Mouse (Mus musculus): Measurements from ENCODE around the gene Gm45837.

The Gm45837 gene

GRCm38 (mm10) chr7:101410267-101410936 is at the start of gene Gm45837:
Gene Gm45837, plus strand, starts transcription at chr7:101410886.
- no peak for DNase-seq (ENCODE audit: low read depth)

GRCm38 (mm10) chr7:101361021-101361420 is 49.7 kb upstream of the Gm45837 start:
- DNase-seq (ENCODE audit: low read depth), result no peak

GRCm38 (mm10) chr7:101361767-101362166 is 48.9 kb upstream of the Gm45837 start:
- no peak for DNase-seq (ENCODE audit: low read depth)

GRCm38 (mm10) chr7:101362791-101363191 is 47.9 kb upstream of the Gm45837 start:
- no peak for DNase-seq (ENCODE audit: low read depth)

GRCm38 (mm10) chr7:101363914-101364313 is 46.8 kb upstream of the Gm45837 start:
- no peak for DNase-seq (ENCODE audit: low read depth)

GRCm38 (mm10) chr7:101367901-101368852 is 42.5 kb upstream of the Gm45837 start:
- peak; percentile 56 for DNase-seq (ENCODE audit: low read depth)

GRCm38 (mm10) chr7:101369666-101370065 is 41.0 kb upstream of the Gm45837 start:
- no peak for DNase-seq (ENCODE audit: low read depth)

GRCm38 (mm10) chr7:101373082-101373481 is 37.6 kb upstream of the Gm45837 start:
- no peak for DNase-seq (ENCODE audit: low read depth)

- peak; percentile 81 for DNase-seq (ENCODE audit: low read depth)
These were observed 36.5 kb upstream of the Gm45837 start for GRCm38 (mm10) chr7:101374155-101374554.

GRCm38 (mm10) chr7:101376701-101377340 is 33.9 kb upstream of the Gm45837 start:
- DNase-seq (ENCODE audit: low read depth), result no peak

GRCm38 (mm10) chr7:101377741-101378262 is 32.9 kb upstream of the Gm45837 start:
- peak; percentile 94 for DNase-seq (ENCODE audit: low read depth)

GRCm38 (mm10) chr7:101378285-101378684 is 32.4 kb upstream of the Gm45837 start:
- DNase-seq (ENCODE audit: low read depth), result no peak

GRCm38 (mm10) chr7:101378796-101379465 is 31.8 kb upstream of the Gm45837 start:
- DNase-seq (ENCODE audit: low read depth), result no peak

- no peak for DNase-seq (ENCODE audit: low read depth)
These were observed 31.0 kb upstream of the Gm45837 start for GRCm38 (mm10) chr7:101379732-101380131.

- DNase-seq (ENCODE audit: low read depth), result no peak
These were observed 29.2 kb upstream of the Gm45837 start for GRCm38 (mm10) chr7:101381512-101381911.

- DNase-seq (ENCODE audit: low read depth), result peak; percentile 36
These were observed 28.3 kb upstream of the Gm45837 start for GRCm38 (mm10) chr7:101382378-101382777.

- DNase-seq (ENCODE audit: low read depth), result no peak
These were observed 26.9 kb upstream of the Gm45837 start for GRCm38 (mm10) chr7:101383756-101384155.

GRCm38 (mm10) chr7:101384931-101385330 is 25.8 kb upstream of the Gm45837 start:
- DNase-seq (ENCODE audit: low read depth), result no peak

- no peak for DNase-seq (ENCODE audit: low read depth)
These were observed 25.4 kb upstream of the Gm45837 start for GRCm38 (mm10) chr7:101385331-101385733.

GRCm38 (mm10) chr7:101385866-101386452 is 24.7 kb upstream of the Gm45837 start:
- no peak for DNase-seq (ENCODE audit: low read depth)

GRCm38 (mm10) chr7:101389256-101389655 is 21.4 kb upstream of the Gm45837 start:
- no peak for DNase-seq (ENCODE audit: low read depth)

All from induced T-regulatory cell, adult 2 months (primary cell).